Mouse (Mus musculus): ENCODE data around the gene Wnt5b. TPM values are rescaled to one million over a fixed set of nuclear protein-coding genes. Genes with fewer than 3 reads are reported as not detected.

The Wnt5b gene
- total and polyA plus RNA-seq, 3 experiments, result 0.04 TPM; not detected in 2

GRCm38 (mm10) chr6:119533170-119533709 is 10.9 kb downstream of the Wnt5b start:
- no peak for TF ChIP-seq EP300 (IDR thresholded peaks at IDR 0.05; ENCODE audit: low read depth in 1 of 2, low read length in 2 of 2)
- TF ChIP-seq SMC3 (IDR thresholded peaks at IDR 0.05; ENCODE audit: low read depth, low read length), result no peak
- no peak for TF ChIP-seq CTCF (IDR thresholded peaks at IDR 0.05 in 2 of 3, conservative IDR thresholded peaks at IDR 0.05 in 1 of 3; ENCODE audit: control insufficient read depth in 1 of 3, insufficient read depth in 1 of 3, low read depth in 2 of 3, low read length in 3 of 3, poor library complexity in 1 of 3, severe bottlenecking in 1 of 3)
- no peak for TF ChIP-seq CHD1 (IDR thresholded peaks at IDR 0.05; ENCODE audit: low read depth, low read length)
- no peak for TF ChIP-seq CHD2 (IDR thresholded peaks at IDR 0.05; ENCODE audit: low read length)
- no peak for TF ChIP-seq RAD21 (IDR thresholded peaks at IDR 0.05; ENCODE audit: low read depth, low read length)
- no peak for TF ChIP-seq USF1 (IDR thresholded peaks at IDR 0.05; ENCODE audit: low read depth, low read length)
- no peak for TF ChIP-seq ZMIZ1 (IDR thresholded peaks at IDR 0.05; ENCODE audit: low read depth, low read length)
- TF ChIP-seq E2F4 (IDR thresholded peaks at IDR 0.05; ENCODE audit: borderline replicate concordance, low read depth, low read length), result no peak
- no peak for TF ChIP-seq MAFK (IDR thresholded peaks at IDR 0.05; ENCODE audit: borderline replicate concordance, low read depth, low read length)
- TF ChIP-seq TBP (IDR thresholded peaks at IDR 0.05; ENCODE audit: low read depth, low read length), result no peak
- no peak for TF ChIP-seq RCOR1 (IDR thresholded peaks at IDR 0.05; ENCODE audit: low read depth, low read length)
- H3K27me3 ChIP-seq (ENCODE audit: control insufficient read depth in 1 of 2, insufficient read depth in 2 of 2, low read length in 2 of 2), result peaks cover 0 to 5% of the 10 kb centered on the region in 2 experiments; a peak in 2 of 4 replicates

DNA sequence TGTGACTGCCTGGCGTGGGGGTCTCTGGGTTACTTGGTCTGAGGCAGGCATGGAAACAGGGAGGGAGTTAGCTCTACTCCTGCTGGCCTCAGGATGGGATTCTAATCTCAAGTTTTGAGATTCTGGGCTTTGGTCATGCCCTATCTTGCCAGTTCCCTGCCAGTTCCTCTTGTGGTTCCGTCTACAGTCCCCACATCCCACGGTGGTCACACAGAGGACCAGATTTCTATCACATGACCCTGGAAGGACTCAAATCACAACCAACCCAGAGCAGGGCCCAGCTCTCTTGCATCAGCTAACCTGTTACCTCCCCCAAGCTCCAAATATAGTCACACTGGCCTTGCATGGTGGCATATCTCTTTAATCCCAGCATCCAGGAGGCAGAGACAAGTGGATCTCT is 14.5 kb downstream of the Wnt5b start:
- DNase-seq (ENCODE audit: low read depth, low spot score), result no peak
- TF ChIP-seq SMC3 (IDR thresholded peaks at IDR 0.05; ENCODE audit: low read depth, low read length), result no peak
- TF ChIP-seq USF2 (IDR thresholded peaks at IDR 0.05; ENCODE audit: borderline replicate concordance in 1 of 2, insufficient read depth in 1 of 2, low read depth in 1 of 2, low read length in 2 of 2), result no peak
- no peak for TF ChIP-seq MAFK (IDR thresholded peaks at IDR 0.05; ENCODE audit: borderline replicate concordance, low read depth, low read length)
- no peak for TF ChIP-seq CHD1 (IDR thresholded peaks at IDR 0.05; ENCODE audit: low read depth, low read length)
- no peak for TF ChIP-seq E2F4 (IDR thresholded peaks at IDR 0.05; ENCODE audit: borderline replicate concordance, low read depth, low read length)
- no peaks in the 10 kb centered on the region for H3K4me1 ChIP-seq (ENCODE audit: control insufficient read depth in 1 of 2, insufficient read depth in 2 of 2, low read length in 2 of 2)
- no peaks in the 10 kb centered on the region for H3K36me3 ChIP-seq (ENCODE audit: control insufficient read depth in 1 of 2, insufficient read depth in 2 of 2, low read length in 2 of 2)
- no peaks in the 10 kb centered on the region for H3K9me3 ChIP-seq (replicated peaks; ENCODE audit: insufficient read depth, low read length)
- H3K27me3 ChIP-seq (ENCODE audit: control insufficient read depth in 1 of 2, insufficient read depth in 2 of 2, low read length in 2 of 2), result peaks cover 0 to 8% of the 10 kb centered on the region in 2 experiments; a peak in 2 of 4 replicates
- H3K4me3 ChIP-seq (ENCODE audit: control insufficient read depth in 1 of 2, insufficient read depth in 1 of 2, low read depth in 2 of 2, low read length in 2 of 2), result no peak overlapping the region
- no peak overlapping the region for H3K27ac ChIP-seq (ENCODE audit: control insufficient read depth, low read depth, low read length)
- H3K9ac ChIP-seq (ENCODE audit: control insufficient read depth, low read depth, low read length, poor library complexity, severe bottlenecking), result no peak overlapping the region
- no peaks in the 10 kb centered on the region for H3K79me2 ChIP-seq (ENCODE audit: control insufficient read depth, insufficient read depth, low read length, poor library complexity)

More at GRCm38 (mm10) chr6:119533170-119533709, 10.9 kb downstream of the Wnt5b start:
- H3K9ac ChIP-seq (ENCODE audit: control insufficient read depth, low read depth, low read length, poor library complexity, severe bottlenecking), result no peak overlapping the region
- no peaks in the 10 kb centered on the region for H3K4me1 ChIP-seq (ENCODE audit: control insufficient read depth in 1 of 2, insufficient read depth in 2 of 2, low read length in 2 of 2)
- H3K4me3 ChIP-seq (ENCODE audit: control insufficient read depth in 1 of 2, insufficient read depth in 1 of 2, low read depth in 2 of 2, low read length in 2 of 2), result no peak overlapping the region
- H3K27ac ChIP-seq (ENCODE audit: control insufficient read depth, low read depth, low read length), result no peak overlapping the region
- no peaks in the 10 kb centered on the region for H3K9me3 ChIP-seq (replicated peaks; ENCODE audit: insufficient read depth, low read length)
- H3K36me3 ChIP-seq (ENCODE audit: control insufficient read depth in 1 of 2, insufficient read depth in 2 of 2, low read length in 2 of 2), result no peaks in the 10 kb centered on the region
- no peak for DNase-seq (ENCODE audit: low read depth, low spot score)
- H3K79me2 ChIP-seq (ENCODE audit: control insufficient read depth, insufficient read depth, low read length, poor library complexity), result no peaks in the 10 kb centered on the region

DNA sequence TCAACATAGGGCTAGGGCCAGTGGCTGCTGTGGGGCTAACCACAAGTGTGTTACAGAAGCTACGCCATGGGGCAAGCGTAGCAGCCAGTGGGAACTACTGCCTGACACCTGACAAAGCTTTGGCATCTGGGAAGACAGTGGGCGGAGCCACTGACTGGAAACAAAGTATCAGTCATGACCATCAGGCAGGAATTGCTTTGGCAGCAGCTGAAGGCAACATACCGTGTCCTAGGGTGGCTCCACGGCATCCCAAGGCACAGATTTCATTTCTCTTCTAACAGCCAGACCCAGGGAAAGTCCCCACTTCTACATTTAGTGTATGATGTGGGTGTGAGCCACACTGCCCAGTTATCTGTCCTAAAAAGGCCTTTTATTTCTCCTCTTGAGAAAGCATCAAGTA is 17.6 kb downstream of the Wnt5b start:
- no peak for DNase-seq (ENCODE audit: low read depth, low spot score)
- TF ChIP-seq GATA1 (IDR thresholded peaks at IDR 0.05; ENCODE audit: low read depth, low read length) (no peak), GABPA (IDR thresholded peaks at IDR 0.05; ENCODE audit: low read depth, low read length) (no peak), CHD2 (IDR thresholded peaks at IDR 0.05; ENCODE audit: low read length) (no peak), RAD21 (IDR thresholded peaks at IDR 0.05; ENCODE audit: low read depth, low read length) (no peak), USF2 (IDR thresholded peaks at IDR 0.05; ENCODE audit: borderline replicate concordance in 1 of 2, insufficient read depth in 1 of 2, low read depth in 1 of 2, low read length in 2 of 2) (no peak), POLR2AphosphoS2 (IDR thresholded peaks at IDR 0.05; ENCODE audit: low read length) (no peak), CHD1 (IDR thresholded peaks at IDR 0.05; ENCODE audit: low read depth, low read length) (no peak), ETS1 (IDR thresholded peaks at IDR 0.05; ENCODE audit: low read depth, low read length) (no peak), KAT2A (conservative IDR thresholded peaks at IDR 0.05; ENCODE audit: low read depth, low read length) (no peak), MAX (IDR thresholded peaks at IDR 0.05; ENCODE audit: low read length) (no peak), ELF1 (IDR thresholded peaks at IDR 0.05; ENCODE audit: low read depth, low read length) (no peak), SIN3A (IDR thresholded peaks at IDR 0.05; ENCODE audit: low read length) (no peak), UBTF (IDR thresholded peaks at IDR 0.05; ENCODE audit: borderline replicate concordance, insufficient read depth, low read depth, low read length) (no peak), EP300 (IDR thresholded peaks at IDR 0.05; ENCODE audit: low read depth in 1 of 2, low read length in 2 of 2) (no peak), MEF2A (IDR thresholded peaks at IDR 0.05; ENCODE audit: extremely low read depth, insufficient replicate concordance, low read depth, low read length, poor library complexity, severe bottlenecking) (no peak)
- no peaks in the 10 kb centered on the region for H3K36me3 ChIP-seq (ENCODE audit: control insufficient read depth in 1 of 2, insufficient read depth in 2 of 2, low read length in 2 of 2)
- no peak overlapping the region for H3K9ac ChIP-seq (ENCODE audit: control insufficient read depth, low read depth, low read length, poor library complexity, severe bottlenecking)
- no peaks in the 10 kb centered on the region for H3K4me1 ChIP-seq (ENCODE audit: control insufficient read depth in 1 of 2, insufficient read depth in 2 of 2, low read length in 2 of 2)
- peaks cover 0 to 6% of the 10 kb centered on the region in 2 experiments; a peak in 2 of 4 replicates for H3K27me3 ChIP-seq (ENCODE audit: control insufficient read depth in 1 of 2, insufficient read depth in 2 of 2, low read length in 2 of 2)
- no peak overlapping the region for H3K4me3 ChIP-seq (ENCODE audit: control insufficient read depth in 1 of 2, insufficient read depth in 1 of 2, low read depth in 2 of 2, low read length in 2 of 2)
- no peak overlapping the region for H3K27ac ChIP-seq (ENCODE audit: control insufficient read depth, low read depth, low read length)
- no peaks in the 10 kb centered on the region for H3K79me2 ChIP-seq (ENCODE audit: control insufficient read depth, insufficient read depth, low read length, poor library complexity)
- no peaks in the 10 kb centered on the region for H3K9me3 ChIP-seq (replicated peaks; ENCODE audit: insufficient read depth, low read length)
